Mouse (Mus musculus): ENCODE measurements around the gene Macf1.

- TF ChIP-seq CTCF (conservative IDR thresholded peaks at IDR 0.05; ENCODE audit: insufficient read depth, insufficient read length, low read depth, low read length) (0 out of 2 replicates have a peak, but pooled peaks have one; percentile 25), POLR2A (IDR thresholded peaks at IDR 0.05; ENCODE audit: low read depth, low read length) (no peak)
Measured at GRCm38 (mm10) chr4:123395435-123396000, 288.6 kb downstream of the Macf1 start.
